Mouse (Mus musculus) forebrain, embryonic 13.5 days (tissue): ENCODE measurements at regions not wholly inside any gene's neighbourhood (a gene's known extent, or its start where the extent isn't known, plus 50 kb on each side); places are given as distances from the start of the nearest gene placed in this dataset.

Source experiments
- ATAC-seq: fragments of 200-750 bp; cut with Nextera tagmentation; 2 replicates; pipeline ENCODE4 v1.8.0; 2017
- H3K27ac ChIP-seq: fragments of 300-500 bp; sonication (generic); 2 replicates; pipeline ENCODE4 v1.5.1; 2015; ENCODE audit warnings: inconsistent platforms, mild to moderate bottlenecking, moderate library complexity
- H3K27me3 ChIP-seq: fragments of 300-500 bp; sonication (generic); 2 replicates; pipeline ENCODE4 v1.6.1; 2015; ENCODE audit warnings: mild to moderate bottlenecking, inconsistent platforms
- H3K36me3 ChIP-seq: fragments of 300-500 bp; sonication (generic); 2 replicates; pipeline ENCODE4 v1.6.1; 2015; ENCODE audit warnings: mild to moderate bottlenecking, inconsistent platforms; ENCODE audit not compliant: poor library complexity, severe bottlenecking
- H3K4me1 ChIP-seq: fragments of 300-500 bp; sonication (generic); 2 replicates; pipeline ENCODE4 v1.6.1; 2015; ENCODE audit warnings: inconsistent platforms
- H3K4me2 ChIP-seq: fragments of 300-500 bp; sonication (generic); 2 replicates; pipeline ENCODE4 v1.6.1; 2015; ENCODE audit warnings: inconsistent platforms, mild to moderate bottlenecking, moderate library complexity
- H3K4me3 ChIP-seq: fragments of 300-500 bp; sonication (generic); 2 replicates; pipeline ENCODE4 v1.5.1; 2015; ENCODE audit warnings: mild to moderate bottlenecking, inconsistent platforms
- H3K9ac ChIP-seq: fragments of 300-500 bp; sonication (generic); 2 replicates; pipeline ENCODE4 v1.6.1; 2015; ENCODE audit warnings: mild to moderate bottlenecking, inconsistent platforms
- H3K9me3 ChIP-seq: fragments of 300-500 bp; sonication (generic); replicated peaks from 2 replicates; pipeline ENCODE4 v1.6.1; 2016; ENCODE audit warnings: inconsistent platforms
- WGBS: fragments of 180-500 bp; shearing (Covaris S2); methylation state at CpG from one replicate; pipeline ENCODE4 v1.1.7; 2015; 5-methylcytosine and 5-hydroxymethylcytosine counted together

DNA sequence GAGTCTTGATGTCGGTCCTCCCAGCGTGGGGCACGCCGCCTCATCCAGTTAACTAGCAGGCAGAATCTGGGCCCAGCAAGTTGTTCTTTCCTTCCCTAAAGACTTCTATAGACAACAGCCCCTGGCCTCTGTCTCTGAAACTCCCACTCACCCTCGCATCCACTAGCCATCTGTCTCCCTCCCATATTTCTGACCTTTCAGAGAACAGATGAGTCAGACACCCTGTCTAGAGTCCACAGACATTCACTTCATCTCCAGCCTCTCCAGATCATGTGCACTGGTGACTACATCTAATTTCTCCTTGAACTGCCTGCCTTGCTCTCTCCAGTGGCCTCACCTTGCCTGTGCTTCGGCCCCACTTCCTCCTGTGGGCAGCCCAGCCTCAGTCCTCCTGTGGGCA, 143.1 kb downstream of the Mtx3 start:
- ATAC-seq = no peak
- Histone ChIP-seq H3K4me1 (0 out of 2 replicates have a peak, but pooled peaks cover 2% of the 10 kb centered on the region), H3K4me2 (no peak overlapping the region), H3K9me3 (no peaks in the 10 kb centered on the region; the same call in 1 of the 2 replicates), H3K27me3 (no peaks in the 10 kb centered on the region), H3K4me3 (no peak overlapping the region), H3K27ac (no peak overlapping the region), H3K9ac (no peak overlapping the region), H3K36me3 (no peaks in the 10 kb centered on the region)
- 89% methylated on average over 6 of the region's 6 CpGs for WGBS

DNA sequence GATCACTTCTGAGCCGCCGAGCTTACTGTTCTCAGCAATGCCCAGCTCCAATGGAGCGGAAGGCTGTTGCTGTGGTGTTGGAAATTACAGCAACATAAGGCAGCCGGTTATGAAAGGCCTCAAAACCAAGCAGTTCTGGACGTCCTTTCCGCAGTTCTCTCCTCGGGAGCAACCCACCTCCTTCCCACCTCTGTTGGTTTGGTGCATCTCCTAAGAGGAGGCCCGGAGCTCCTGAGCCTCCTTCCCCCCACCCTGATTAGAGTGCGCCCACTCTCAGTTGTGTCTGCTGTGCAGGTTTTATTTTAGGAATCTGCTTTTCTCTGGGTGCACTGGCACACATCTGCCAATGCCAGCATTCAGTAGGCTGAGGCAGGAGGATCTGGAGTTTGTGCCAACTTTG, 144.0 kb downstream of the Mtx3 start:
- ATAC-seq = no peak
- H3K4me3 ChIP-seq = no peak overlapping the region
- H3K4me1 ChIP-seq = 0 out of 2 replicates have a peak, but pooled peaks cover 2% of the 10 kb centered on the region
- no peak overlapping the region for H3K9ac ChIP-seq
- no peaks in the 10 kb centered on the region for H3K9me3 ChIP-seq
- no peak overlapping the region for H3K4me2 ChIP-seq
- H3K27me3 ChIP-seq = no peaks in the 10 kb centered on the region
- H3K27ac ChIP-seq = no peak overlapping the region
- 53% methylated on average over 9 of the region's 9 CpGs for WGBS
- no peaks in the 10 kb centered on the region for H3K36me3 ChIP-seq

DNA sequence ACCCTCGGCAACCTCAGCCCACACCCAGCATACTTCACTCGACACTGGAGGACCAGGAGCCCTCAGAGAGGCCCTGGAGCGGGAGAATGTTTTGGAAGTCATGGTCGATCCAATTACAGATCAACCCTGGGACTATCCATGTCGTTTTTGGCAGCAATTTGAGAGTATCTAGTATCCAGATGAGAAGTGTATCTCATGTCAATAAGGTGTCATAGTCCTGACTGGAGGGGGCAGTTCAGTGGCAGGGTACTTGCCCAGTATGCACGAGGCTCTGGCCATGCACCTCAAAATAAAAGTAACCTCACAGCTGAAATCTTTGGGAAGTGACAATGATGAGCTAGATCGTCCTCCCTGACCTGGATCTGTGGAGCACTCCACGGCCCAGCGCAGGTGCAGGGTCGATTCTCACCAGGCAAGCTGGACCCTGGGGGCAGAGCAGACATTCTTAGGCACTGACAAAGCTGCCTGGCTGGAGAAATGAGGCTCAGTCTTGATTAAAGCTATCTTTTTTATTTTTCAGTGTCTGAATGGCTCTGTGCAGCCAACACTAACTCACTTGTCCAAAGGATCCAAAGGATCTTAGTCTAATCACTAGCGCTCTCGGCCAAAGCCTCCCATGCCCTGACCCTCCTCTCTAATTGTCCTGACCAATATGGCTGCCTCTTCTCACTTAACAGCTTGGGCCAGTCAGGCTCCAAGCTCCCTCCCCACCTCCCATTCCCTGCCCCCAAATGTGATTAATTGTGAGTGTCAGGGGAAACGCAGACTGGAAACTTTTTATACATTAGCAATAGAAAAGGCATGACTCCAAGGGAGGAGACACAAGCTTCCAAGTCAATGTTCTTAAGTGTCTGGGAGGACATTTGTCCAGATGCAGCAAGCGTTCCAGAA, 146.0 kb downstream of the Mtx3 start:
- H3K4me1 ChIP-seq = 0 out of 2 replicates have a peak, but pooled peaks cover 2% of the 10 kb centered on the region
- H3K9me3 ChIP-seq = no peaks in the 10 kb centered on the region
- no peak overlapping the region for H3K9ac ChIP-seq
- H3K27me3 ChIP-seq = no peaks in the 10 kb centered on the region
- ATAC-seq = no peak
- no peak overlapping the region for H3K4me2 ChIP-seq
- H3K36me3 ChIP-seq = no peaks in the 10 kb centered on the region
- no peak overlapping the region for H3K27ac ChIP-seq
- 83% methylated on average over 14 of the region's 14 CpGs for WGBS
- no peak overlapping the region for H3K4me3 ChIP-seq
